ENCODE assay signal across 19 mouse cellular contexts in genomic region chr2:34154833-34155232, GRCm38 (mm10).
DNase-seq lines count a peak whose midpoint lies in the region; ATAC-seq and TF ChIP-seq lines count a peak whose summit lies in the region.
"Had no signal": no experiment of that assay in that cellular context is flagged by ENCODE, and none has a peak within 500 bp of the region (broad histone marks: within the 10 kb centered on the region; RNA-seq: fewer than 3 reads in every experiment).

No protein-coding gene starts in this region.

- no peak overlapping the region for H3K9ac ChIP-seq in kidney, embryonic 16.5 days (replicated peaks; ENCODE audit: low read length)
- H3K9ac ChIP-seq in liver, adult 2 months (ENCODE audit: low read depth, low read length) = 0 out of 2 replicates have a peak overlapping the region, but pooled peaks have one; percentile 1
- H3K9ac ChIP-seq in stomach, postnatal 0 days (ENCODE audit: low read length) = no peak overlapping the region
- H3K9ac ChIP-seq: forebrain, embryonic 13.5 days; liver, embryonic 14.5 days; midbrain, embryonic 12.5 days had no signal

- H3K4me2 ChIP-seq in kidney, embryonic 16.5 days (replicated peaks; ENCODE audit: low read depth, low read length) = no peak overlapping the region
- no peak overlapping the region for H3K4me2 ChIP-seq in stomach, postnatal 0 days (replicated peaks; ENCODE audit: low read depth)
- H3K4me2 ChIP-seq: forebrain, embryonic 13.5 days; midbrain, embryonic 12.5 days had no signal

- no peak for TF ChIP-seq POLR2A in kidney, adult 2 months (IDR thresholded peaks at IDR 0.05; ENCODE audit: low read depth, low read length)
- TF ChIP-seq POLR2A in liver, adult 2 months (IDR thresholded peaks at IDR 0.05; ENCODE audit: extremely low read depth, insufficient read depth, low read length) = no peak

- TF ChIP-seq CTCF in kidney, adult 2 months (conservative IDR thresholded peaks at IDR 0.05; ENCODE audit: insufficient read depth, insufficient read length, low read depth, low read length) = no peak
- TF ChIP-seq CTCF in liver, adult 2 months (IDR thresholded peaks at IDR 0.05; ENCODE audit: low read depth, low read length) = no peak
- TF ChIP-seq CTCF in stomach, postnatal 0 days (IDR thresholded peaks at IDR 0.05; ENCODE audit: low read depth) = no peak

- H3K4me1 ChIP-seq in kidney, adult 2 months (ENCODE audit: control insufficient read depth, insufficient read depth, low read length) = no peaks in the 10 kb centered on the region
- no peaks in the 10 kb centered on the region for H3K4me1 ChIP-seq in kidney, embryonic 16.5 days (ENCODE audit: insufficient read depth, low read length)
- peaks cover 6% of the 10 kb centered on the region for H3K4me1 ChIP-seq in liver, adult 2 months (ENCODE audit: control insufficient read depth, insufficient read depth, low read length)
- H3K4me1 ChIP-seq in stomach, postnatal 0 days (replicated peaks; ENCODE audit: control insufficient read depth, insufficient read depth) = no peaks in the 10 kb centered on the region
- H3K4me1 ChIP-seq: forebrain, embryonic 13.5 days; midbrain, embryonic 12.5 days had no signal

- WGBS in kidney, adult 2 months = 60% methylated on average over 5 of the region's 5 CpGs
- WGBS in kidney, embryonic 16.5 days = 70% methylated on average over 5 of the region's 5 CpGs
- WGBS in liver, adult 2 months = 24% methylated on average over 5 of the region's 5 CpGs
- 76% methylated on average over 5 of the region's 5 CpGs for WGBS in stomach, postnatal 0 days

- no peak for TF ChIP-seq EP300 in stomach, postnatal 0 days (optimal IDR thresholded peaks at IDR 0.05)

- H3K27me3 ChIP-seq in kidney, adult 2 months (replicated peaks; ENCODE audit: control insufficient read depth, insufficient read depth, low read length) = no peaks in the 10 kb centered on the region
- no peaks in the 10 kb centered on the region for H3K27me3 ChIP-seq in kidney, embryonic 16.5 days (ENCODE audit: insufficient read depth, low read length)
- no peaks in the 10 kb centered on the region for H3K27me3 ChIP-seq in liver, adult 2 months (ENCODE audit: control insufficient read depth, insufficient read depth, low read length)
- H3K27me3 ChIP-seq in stomach, postnatal 0 days (ENCODE audit: control insufficient read depth, insufficient read depth, low read length) = no peaks in the 10 kb centered on the region
- H3K27me3 ChIP-seq: midbrain, embryonic 12.5 days had no signal

- no peaks in the 10 kb centered on the region for H3K79me2 ChIP-seq in liver, adult 2 months (ENCODE audit: control insufficient read depth, insufficient read depth, low read length)

- no peaks in the 10 kb centered on the region; the same call in none of the 2 replicates for H3K9me3 ChIP-seq in kidney, embryonic 16.5 days (ENCODE audit: low read length)
- H3K9me3 ChIP-seq in stomach, postnatal 0 days (ENCODE audit: control insufficient read depth, low read length) = no peaks in the 10 kb centered on the region
- H3K9me3 ChIP-seq: forebrain, embryonic 13.5 days; heart, embryonic 10.5 days; midbrain, embryonic 12.5 days had no signal

- H3K27ac ChIP-seq in kidney, adult 2 months (ENCODE audit: insufficient read depth, low read depth, low read length) = no peak overlapping the region
- no peak overlapping the region for H3K27ac ChIP-seq in kidney, embryonic 16.5 days (ENCODE audit: low read length)
- H3K27ac ChIP-seq in liver, adult 2 months (replicated peaks; ENCODE audit: insufficient read depth, low read depth, low read length) = no peak overlapping the region
- no peak overlapping the region for H3K27ac ChIP-seq in stomach, postnatal 0 days (replicated peaks)
- H3K27ac ChIP-seq: forebrain, embryonic 13.5 days; heart, embryonic 10.5 days; liver, embryonic 14.5 days; midbrain, embryonic 12.5 days had no signal

- H3K4me3 ChIP-seq in kidney, adult 2 months (ENCODE audit: insufficient read depth, low read depth, low read length) = no peak overlapping the region
- H3K4me3 ChIP-seq in kidney, embryonic 16.5 days (ENCODE audit: low read length) = no peak overlapping the region
- no peak overlapping the region for H3K4me3 ChIP-seq in liver, adult 2 months (ENCODE audit: insufficient read depth, low read depth, low read length)
- no peak overlapping the region for H3K4me3 ChIP-seq in stomach, postnatal 0 days (ENCODE audit: low read depth, low read length)
- H3K4me3 ChIP-seq: forebrain, embryonic 13.5 days; heart, embryonic 10.5 days; midbrain, embryonic 12.5 days had no signal

- H3K36me3 ChIP-seq in kidney, adult 2 months (ENCODE audit: control insufficient read depth, insufficient read depth, low read length) = no peaks in the 10 kb centered on the region
- H3K36me3 ChIP-seq in kidney, embryonic 16.5 days (ENCODE audit: insufficient read depth, low read length) = no peaks in the 10 kb centered on the region
- H3K36me3 ChIP-seq in liver, adult 2 months (ENCODE audit: control insufficient read depth, insufficient read depth, low read length) = no peaks in the 10 kb centered on the region
- H3K36me3 ChIP-seq in stomach, postnatal 0 days (ENCODE audit: control insufficient read depth, insufficient read depth, low read length) = no peaks in the 10 kb centered on the region
- H3K36me3 ChIP-seq: heart, embryonic 10.5 days; midbrain, embryonic 12.5 days had no signal

- no peak for ATAC-seq in kidney, embryonic 16.5 days (ENCODE audit: low FRiP score, low TSS enrichment)
- ATAC-seq in stomach, postnatal 0 days (ENCODE audit: low FRiP score, low TSS enrichment) = peak; percentile 51; the same call in 1 of the 2 replicates
- ATAC-seq: forebrain, embryonic 13.5 days had no signal

- DNase-seq in kidney, adult 2 months = peak; percentile 7
- DNase-seq in testis, postnatal 14 days (ENCODE audit: low spot score) = peak; percentile 24
- DNase-seq in testis, postnatal 10 days (ENCODE audit: low spot score) = no peak
- DNase-seq in liver, adult 2 months (ENCODE audit: extremely low read depth, low read depth, low spot score) = peak; percentile 86
- no peak for DNase-seq in stomach, postnatal 0 days (ENCODE audit: low spot score)
- no peak for DNase-seq in lung, adult 18-20 months
- DNase-seq in spleen, adult 12 weeks (ENCODE audit: low spot score) = no peak
- DNase-seq: cerebellum, adult 8-10 months; gastrocnemius, postnatal 10 days; kidney, adult 18-20 months; kidney, postnatal 10 days; left cerebral cortex, postnatal 4 days; lung, postnatal 14 days; thymus, postnatal 14 days had no signal

Comparison
In these comparisons a context has a peak if more than half of its experiments do, and no peak if none do; other contexts are left out.
1. DNase-seq: peak in kidney, adult 2 months (single experiment), testis, postnatal 14 days (single experiment) and liver, adult 2 months (single experiment); none in testis, postnatal 10 days (single experiment), stomach, postnatal 0 days (single experiment), lung, adult 18-20 months (0 of 2) and spleen, adult 12 weeks (single experiment).